Mouse (Mus musculus): ENCODE measurements around the gene Sdk1.

Gene Sdk1

DNA sequence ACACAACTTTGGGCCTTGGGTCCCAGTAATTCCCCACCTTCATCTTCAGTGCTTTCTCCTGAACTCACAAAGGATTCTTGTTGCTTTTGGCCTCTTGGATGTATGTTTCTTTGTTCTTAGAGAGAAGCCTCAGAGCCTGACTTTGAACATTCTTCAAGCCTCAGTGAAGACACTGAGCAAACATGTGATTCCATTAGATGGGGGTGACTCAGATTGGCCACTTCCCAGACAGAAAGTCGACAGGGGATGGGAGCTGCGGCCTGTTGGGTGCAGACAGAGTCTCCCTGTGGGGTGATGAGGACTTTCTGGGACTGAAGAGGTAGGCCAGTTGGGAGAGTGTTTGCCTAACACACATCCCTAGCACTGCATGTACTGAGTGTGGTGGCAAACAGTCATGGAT lies 405.3 kb downstream of the Sdk1 start:
- no peak for DNase-seq

GRCm38 (mm10) chr5:141649831-141650375 lies 408.6 kb downstream of the Sdk1 start:
- DNase-seq = no peak

DNA sequence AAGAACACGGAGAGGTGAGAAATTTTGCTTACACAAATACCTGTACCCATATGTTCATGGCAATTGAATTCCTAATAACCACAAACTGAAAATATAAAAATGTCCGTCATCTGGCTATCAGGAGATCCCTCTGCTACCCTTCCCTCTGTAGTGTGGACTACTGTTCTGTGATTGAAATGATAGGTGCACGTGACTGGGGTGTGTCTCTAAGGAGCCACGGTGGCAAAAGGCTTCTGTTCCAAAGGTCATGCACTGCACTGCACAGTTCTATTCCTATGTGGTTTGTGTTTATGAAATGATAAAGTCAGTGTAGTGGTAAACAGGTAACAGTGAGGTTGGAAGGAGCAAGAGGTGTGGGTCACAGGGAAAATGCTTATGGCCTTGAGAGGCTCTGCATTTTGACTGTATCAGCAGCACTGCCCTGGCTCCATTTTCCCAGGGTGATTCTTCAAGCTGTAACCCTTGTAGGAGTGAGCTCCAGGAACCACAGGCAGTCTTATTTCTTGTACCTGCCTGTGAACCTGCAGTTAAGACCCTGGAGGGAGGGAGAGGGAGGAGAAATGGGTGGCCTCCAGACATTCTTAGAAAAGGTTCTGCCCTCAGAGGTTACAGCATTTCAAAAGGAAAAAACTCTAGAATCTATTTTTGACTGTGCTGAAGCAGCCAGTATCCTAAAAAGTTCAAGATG lies 410.5 kb downstream of the Sdk1 start:
- no peak for DNase-seq

GRCm38 (mm10) chr5:141676371-141676770 lies 435.1 kb downstream of the Sdk1 start:
- DNase-seq = no peak

DNA sequence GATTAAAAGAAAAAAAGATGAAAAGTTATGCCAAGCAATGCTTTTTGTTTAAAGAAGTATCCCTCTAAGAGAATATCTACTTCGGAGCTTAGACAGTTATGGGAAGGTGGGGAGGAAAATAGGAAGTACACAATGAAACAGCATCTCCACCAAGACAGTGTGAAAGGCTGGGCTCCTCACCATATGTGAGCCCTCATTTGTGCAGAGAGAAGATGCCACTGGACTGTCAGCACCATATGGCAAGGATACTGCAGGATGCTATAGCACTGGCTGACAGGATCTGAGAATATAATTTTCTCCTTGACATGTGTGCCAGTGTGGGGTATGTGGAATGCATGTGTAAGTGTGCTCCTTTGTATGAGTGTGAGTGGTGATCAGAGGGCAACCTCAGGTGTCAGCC lies 435.7 kb downstream of the Sdk1 start:
- no peak for DNase-seq

DNA sequence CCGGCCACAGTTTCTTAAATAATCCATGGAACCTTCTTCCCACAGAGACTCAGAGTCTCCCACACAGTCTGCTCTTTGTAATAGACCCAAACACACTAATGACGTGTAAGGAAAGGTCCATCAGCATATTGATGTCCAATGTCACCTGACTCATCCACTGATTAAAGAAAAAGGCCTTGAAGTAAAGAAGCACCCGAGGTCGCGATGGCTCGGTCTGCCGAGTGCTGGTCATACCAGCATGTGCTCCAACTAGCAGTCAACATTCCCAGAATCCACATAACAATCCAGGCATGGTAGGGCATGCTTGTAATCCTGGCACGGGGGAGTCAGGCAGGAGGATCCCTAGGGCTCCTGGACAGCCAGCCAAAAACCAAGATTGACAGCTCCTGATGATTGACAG lies 436.6 kb downstream of the Sdk1 start:
- DNase-seq = no peak

- no peak for DNase-seq
These were observed 445.7 kb downstream of the Sdk1 start for GRCm38 (mm10) chr5:141686876-141687420.

- no peak for DNase-seq
These were observed 448.3 kb downstream of the Sdk1 start for GRCm38 (mm10) chr5:141689442-141690105.

DNA sequence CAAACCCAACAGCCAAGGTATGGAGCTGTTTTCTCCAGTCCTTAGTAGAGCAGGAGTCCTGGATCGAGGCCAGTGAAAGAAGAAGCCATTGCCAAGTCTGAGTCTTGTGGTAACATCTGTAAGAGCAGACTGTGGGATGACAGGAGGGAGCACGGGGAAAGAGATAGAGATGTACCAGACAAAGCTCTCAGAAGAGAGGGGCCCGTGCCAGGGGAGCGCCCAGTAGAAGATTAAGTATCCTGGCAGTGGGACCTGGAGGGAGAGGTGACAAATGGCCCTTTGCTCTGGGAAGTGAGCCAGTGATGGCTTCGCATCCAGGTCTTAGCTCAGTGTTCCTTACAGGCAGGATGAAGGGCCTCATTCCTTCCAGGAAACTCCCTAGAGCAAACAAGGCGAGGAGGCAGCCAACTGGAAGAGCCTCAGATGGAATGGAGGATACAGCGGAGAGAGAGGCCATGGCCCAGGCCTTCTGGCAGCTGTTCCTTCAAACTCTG lies 450.2 kb downstream of the Sdk1 start:
- peak; percentile 3 to 5 for DNase-seq

DNA sequence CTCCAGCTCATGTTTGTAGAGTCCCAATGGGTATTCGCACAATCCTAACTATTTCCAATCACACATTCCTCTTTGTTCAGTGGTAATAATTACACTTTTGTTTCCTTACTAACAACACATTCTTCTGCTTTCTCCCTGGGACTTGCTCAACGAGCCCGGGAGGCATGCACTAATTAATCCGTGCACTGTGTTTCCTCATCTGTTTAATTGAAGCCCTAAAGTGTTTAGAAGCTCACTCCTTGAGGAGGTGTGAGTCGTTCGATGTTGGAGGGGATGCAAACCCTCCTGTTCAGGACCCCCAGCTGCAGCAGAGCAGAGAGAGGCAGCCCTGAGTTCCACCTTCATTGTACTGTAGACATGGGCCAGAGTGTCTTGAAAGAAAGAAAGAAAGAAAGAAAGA lies 452.4 kb downstream of the Sdk1 start:
- DNase-seq = no peak

- no peak for DNase-seq
These were observed 453.6 kb downstream of the Sdk1 start for GRCm38 (mm10) chr5:141694901-141695300.

DNA sequence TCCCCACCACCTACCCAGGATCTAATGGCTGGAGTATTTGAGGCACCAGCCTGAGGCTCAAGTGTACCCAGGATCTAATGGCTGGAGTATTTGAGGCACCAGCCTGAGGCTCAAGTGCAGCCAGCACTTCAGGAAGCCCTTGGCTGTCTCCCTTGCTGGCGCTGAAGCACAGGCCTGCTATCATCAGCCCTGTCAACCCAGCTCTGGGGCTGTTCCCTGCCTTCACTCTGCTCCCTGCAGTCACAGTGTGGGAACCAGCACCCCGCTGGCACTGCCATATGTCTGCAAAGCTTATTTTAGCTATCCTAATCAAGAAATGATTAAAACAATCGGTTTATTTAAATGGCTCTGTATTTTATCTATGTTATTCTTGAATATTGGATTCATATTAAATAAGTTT lies 457.1 kb downstream of the Sdk1 start:
- DNase-seq = no peak

DNA sequence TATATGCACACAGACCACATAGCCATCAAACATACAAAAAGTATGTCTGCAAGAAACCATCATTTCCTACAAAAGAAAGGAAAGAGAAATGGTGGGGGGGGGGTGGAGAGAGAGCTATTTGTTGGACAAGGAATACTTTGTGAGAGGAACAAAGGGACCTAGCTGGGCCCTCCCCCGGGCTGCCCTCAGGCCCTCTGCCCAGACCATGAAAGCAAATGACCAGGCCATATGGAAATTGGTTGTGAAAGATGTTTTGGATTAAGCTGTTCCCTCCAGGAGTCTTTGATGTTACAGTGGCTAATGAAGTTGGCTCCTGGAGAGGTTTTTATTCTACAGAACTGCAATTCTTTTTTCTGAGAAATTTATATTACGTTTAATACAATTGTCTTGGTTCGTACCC lies 479.5 kb downstream of the Sdk1 start:
- no peak for DNase-seq

GRCm38 (mm10) chr5:141727968-141728367 lies 486.7 kb downstream of the Sdk1 start:
- no peak for DNase-seq

GRCm38 (mm10) chr5:141730006-141730405 lies 488.7 kb downstream of the Sdk1 start:
- DNase-seq = no peak

DNA sequence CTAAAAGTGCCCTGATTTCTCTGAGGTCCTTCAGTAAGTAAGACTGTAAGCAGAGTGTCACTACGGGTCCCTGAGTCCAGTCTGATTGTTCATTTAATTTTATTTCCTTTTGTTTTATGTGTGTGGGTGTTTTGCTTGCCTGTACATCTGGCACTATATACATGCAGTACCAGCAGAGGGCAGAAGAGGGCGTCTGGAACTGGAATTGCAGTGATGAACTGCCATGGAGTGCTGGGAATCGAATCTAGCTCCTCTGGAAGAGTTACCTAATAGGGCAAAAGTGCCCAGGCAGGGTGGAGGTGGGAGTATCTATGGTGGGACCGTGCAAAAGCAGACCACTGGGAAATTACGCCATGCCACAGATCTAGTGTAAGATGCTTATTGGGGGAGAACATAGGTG lies 497.4 kb downstream of the Sdk1 start:
- no peak for DNase-seq

DNA sequence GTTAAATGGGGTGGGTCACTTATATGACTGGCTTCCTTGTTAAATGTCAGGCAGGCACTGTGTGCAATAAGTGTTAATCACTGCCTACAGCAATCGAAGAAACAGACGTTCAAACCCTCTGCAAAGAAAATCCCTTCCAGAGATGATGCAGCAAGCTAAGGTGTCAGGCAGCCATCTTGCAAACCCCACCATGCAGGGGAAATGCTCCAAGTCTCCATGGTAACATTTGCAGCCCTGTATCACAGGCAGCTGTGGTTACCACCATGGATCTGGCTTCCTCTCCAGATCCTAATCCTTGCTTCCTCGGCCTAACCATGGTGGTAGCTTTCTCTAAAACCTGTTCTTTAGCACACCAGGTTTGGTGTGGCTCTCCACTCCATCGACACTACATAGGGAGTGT lies 507.5 kb downstream of the Sdk1 start:
- DNase-seq = no peak

GRCm38 (mm10) chr5:141754278-141754677 lies 513.0 kb downstream of the Sdk1 start:
- no peak for DNase-seq

DNA sequence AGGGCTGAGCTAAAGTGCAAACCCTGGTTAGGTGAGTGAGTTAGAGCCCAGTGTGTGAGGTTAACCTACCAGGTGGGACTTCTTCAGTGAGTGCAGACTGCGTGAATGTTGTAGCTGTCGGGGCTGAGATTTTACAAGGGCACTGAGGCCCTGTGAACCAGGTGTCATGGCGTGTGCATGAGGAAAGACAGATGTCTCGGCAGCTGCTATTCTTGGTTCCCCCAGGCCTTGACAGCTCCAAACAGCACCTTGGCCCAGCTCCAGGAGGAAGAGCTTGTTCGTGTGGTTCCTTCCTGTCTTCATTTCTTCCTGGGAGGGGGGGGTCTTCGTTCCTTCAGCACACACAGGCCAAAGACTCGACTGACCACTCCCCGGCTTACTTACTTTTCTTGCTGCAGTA lies 517.6 kb downstream of the Sdk1 start:
- DNase-seq = no peak

DNA sequence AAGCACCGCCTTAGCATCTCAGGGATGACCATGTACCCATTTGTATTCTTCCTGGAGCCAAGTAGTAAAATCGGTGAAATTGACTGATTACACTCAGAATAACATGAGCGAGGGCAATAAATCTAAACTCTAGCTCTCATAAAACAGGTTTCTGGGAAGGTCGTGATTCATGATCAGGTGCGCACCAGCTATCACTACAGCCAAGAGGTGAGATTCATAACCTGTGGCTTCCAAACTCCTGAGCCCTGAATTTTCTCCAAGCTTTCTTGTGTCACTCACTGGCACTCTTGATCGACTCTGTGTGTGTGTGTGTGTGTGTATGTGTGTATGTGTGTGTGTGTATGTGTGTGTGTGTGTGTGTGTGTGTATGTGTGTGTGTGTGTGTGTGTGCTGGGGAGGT lies 522.8 kb downstream of the Sdk1 start:
- DNase-seq = no peak

DNA sequence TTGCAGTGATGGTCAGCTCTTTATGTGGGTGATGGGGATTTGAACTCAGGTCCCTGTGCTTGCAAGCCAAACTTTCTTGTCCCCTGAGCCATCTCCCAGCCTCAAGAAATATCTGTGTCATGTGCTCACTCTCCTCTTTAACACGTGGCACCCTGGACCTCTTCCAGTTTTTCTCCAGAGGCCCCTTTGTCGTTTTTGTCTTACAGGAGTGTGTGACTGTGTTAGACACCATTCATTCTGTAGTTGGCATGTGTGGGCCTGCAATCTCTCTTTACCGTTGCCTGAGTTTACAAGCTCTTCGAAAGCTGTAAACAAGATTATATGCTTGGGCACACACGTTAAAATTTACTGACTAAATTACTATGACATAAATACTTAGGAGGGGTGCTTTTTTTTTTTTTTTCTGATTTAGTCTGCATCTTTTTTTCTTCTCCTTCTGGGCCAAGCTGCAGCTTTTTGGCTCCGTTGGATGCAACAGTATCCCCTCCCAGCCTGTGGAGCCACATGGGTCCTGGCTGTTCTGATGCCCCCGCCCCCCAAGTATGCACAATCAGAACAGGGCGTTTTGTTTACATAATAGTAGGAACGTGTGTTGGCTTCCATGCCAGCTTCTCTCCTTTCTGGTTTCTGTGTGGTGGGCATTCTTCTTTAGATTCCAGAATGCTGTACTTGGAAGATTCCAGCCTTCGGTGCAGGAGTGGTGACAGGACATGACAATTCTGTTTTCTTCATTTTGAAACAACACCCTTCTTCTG lies 527.6 kb downstream of the Sdk1 start:
- DNase-seq = no peak

DNA sequence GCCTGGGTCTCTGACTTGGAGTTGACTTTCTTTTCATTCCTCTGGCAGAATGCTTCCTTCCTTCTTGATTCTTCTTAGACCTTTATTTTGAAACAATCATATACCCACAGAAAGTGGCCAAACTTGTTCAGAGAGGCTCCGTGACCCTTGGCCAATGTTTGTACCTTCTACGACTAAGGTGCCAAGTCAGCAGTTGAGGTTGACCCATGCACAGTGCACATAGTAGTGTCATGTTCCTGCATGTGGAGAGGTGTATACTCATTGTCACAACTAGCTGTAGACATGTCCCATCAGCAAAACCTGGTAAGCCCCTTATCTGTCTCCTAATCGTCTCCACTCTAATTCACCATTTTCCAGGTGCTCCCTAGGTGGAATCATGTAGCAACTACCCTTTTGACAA lies 530.2 kb downstream of the Sdk1 start:
- no peak for DNase-seq

GRCm38 (mm10) chr5:141778231-141778630 lies 536.9 kb downstream of the Sdk1 start:
- no peak for DNase-seq

Data from thymus, adult 18-20 months (tissue).